In genomic region chr2:145934339-145935231, GRCm38 (mm10) we compare ENCODE assay signal across 8 mouse cellular contexts. TPM values are rescaled to one million over a fixed set of nuclear protein-coding genes. Genes with fewer than 3 reads are reported as not detected.
DNase-seq lines count a peak whose midpoint lies in the region; ATAC-seq lines count a peak whose summit lies in the region.

Gene Cfap61 (plus strand): TSS chr2:145934784.
Gene Crnkl1 (minus strand): TSS chr2:145935014.

- peaks cover 25% of the 10 kb centered on the region for H3K36me3 ChIP-seq in hindbrain, embryonic 15.5 days

- H3K4me2 ChIP-seq in hindbrain, embryonic 15.5 days, result peak within 1 kb of the TSS; percentile 89

- peak within 1 kb of the TSS; percentile 61 for H3K9ac ChIP-seq in hindbrain, embryonic 15.5 days

- no peaks in the 10 kb centered on the region for H3K9me3 ChIP-seq in hindbrain, embryonic 15.5 days

- under 1% methylated on average over 61 of the region's 61 CpGs for WGBS in hindbrain, embryonic 15.5 days

- DNase-seq in T-cell, adult 2 months (ENCODE audit: low spot score), result peak; percentile 95
- DNase-seq in cerebellum, postnatal 36 days, result peak; percentile 91 to 94
- peak; percentile 93 to 95 for DNase-seq in frontal cortex, postnatal 36 days (ENCODE audit: low spot score in 2 of 2)
- DNase-seq in left cerebral cortex, adult 11 months (ENCODE audit: low spot score), result peak; percentile 88
- DNase-seq in lung, postnatal 4 days, result peak; percentile 94
- DNase-seq in retina, postnatal 7 days (ENCODE audit: low read depth, low spot score), result peak; percentile 89
- DNase-seq in urinary bladder, adult 2 months (ENCODE audit: low spot score), result peak; percentile 83

- H3K4me1 ChIP-seq in hindbrain, embryonic 15.5 days (replicated peaks), result peaks cover 10% of the 10 kb centered on the region

- ATAC-seq in hindbrain, embryonic 15.5 days (ENCODE audit: low FRiP score, low read depth), result peak; percentile 99

- peak within 1 kb of the TSS; percentile 68 for H3K4me3 ChIP-seq in hindbrain, embryonic 15.5 days

- no peaks in the 10 kb centered on the region for H3K27me3 ChIP-seq in hindbrain, embryonic 15.5 days

- no peak within 1 kb of the TSS for H3K27ac ChIP-seq in hindbrain, embryonic 15.5 days (replicated peaks)

RNA-seq across cellular contexts. Expression of gene Cfap61, which starts in this region (rescaled TPM):
- polyA plus RNA-seq in hindbrain, embryonic 15.5 days (2015; fragmentation: Nextera tagmentation; extraction: Ambion mirVana), result 2.9 and 4.8 TPM in 2 replicates
- polyA plus RNA-seq in urinary bladder, adult 2 months (2012; rRNA removed), result 0.09 TPM in 1 of 2 replicates, not detected in the other

RNA-seq across cellular contexts. Expression of gene Crnkl1, which starts in this region (rescaled TPM):
- 21.4 and 25.0 TPM in 2 replicates for polyA plus RNA-seq in hindbrain, embryonic 15.5 days (2015; fragmentation: Nextera tagmentation; extraction: Ambion mirVana)
- 12.9 and 13.5 TPM in 2 replicates for polyA plus RNA-seq in urinary bladder, adult 2 months (2012; rRNA removed)
